Mouse (Mus musculus) small intestine, adult 2 months (tissue): ENCODE measurements around the gene Rnf216.

Experiments used
- CTCF ChIP-seq: fragments of 200-500 bp; IDR thresholded peaks from 2 replicates; pipeline ENCODE4 v1.5.1; 2012; ENCODE audit warnings: low read depth, mild to moderate bottlenecking, control low read depth, inconsistent platforms, low read length, moderate library complexity, mixed read lengths; ENCODE audit not compliant: insufficient replicate concordance, insufficient read length; ENCODE audit errors: extremely low read depth
- POLR2A ChIP-seq: fragments of 200-500 bp; IDR thresholded peaks from 2 replicates; pipeline ENCODE4 v1.6.1; 2012; ENCODE audit warnings: low read depth, mild to moderate bottlenecking, control low read depth, inconsistent platforms, low read length, moderate library complexity

GRCm38 (mm10) chr5:143066096-143066495 is 46.7 kb downstream of the Rnf216 start:
- TF ChIP-seq CTCF (no peak), POLR2A (no peak)
